ENCODE assay signal across 15 mouse cellular contexts in the genomic region with DNA sequence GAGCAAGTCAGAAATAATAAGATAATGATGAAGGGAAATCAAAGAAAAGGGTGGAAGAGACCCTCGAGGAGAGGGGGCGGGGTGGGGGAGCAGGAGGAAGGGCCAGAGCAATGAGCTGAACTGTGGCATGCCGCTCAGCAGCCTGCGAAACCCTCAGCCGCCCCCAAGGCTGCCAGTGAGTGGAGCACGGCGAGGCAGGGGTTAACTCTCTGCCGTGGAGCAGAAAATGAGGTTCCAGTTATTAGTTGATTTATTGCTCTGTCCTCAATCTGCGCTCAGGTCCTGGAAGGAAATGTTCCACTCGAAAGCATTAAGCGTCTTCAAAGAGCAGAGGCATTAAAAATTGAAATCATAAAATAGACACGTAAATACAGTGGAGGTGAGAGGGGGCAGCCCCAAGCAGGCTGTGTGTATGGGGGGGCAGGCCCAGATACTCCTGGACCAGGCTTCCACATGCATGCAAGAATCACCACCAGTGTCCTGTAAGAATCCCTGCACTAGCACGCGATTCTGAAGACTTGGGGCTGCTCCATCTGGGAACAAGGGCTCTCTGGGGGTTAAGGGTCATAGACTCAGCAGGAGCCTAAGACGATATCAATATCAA.
DNase-seq lines count a peak whose midpoint lies in the region; ATAC-seq lines count a peak whose summit lies in the region.
"Had no signal": no experiment of that assay in that cellular context is flagged by ENCODE, and none has a peak within 500 bp of the region (broad histone marks: within the 10 kb centered on the region; RNA-seq: fewer than 3 reads in every experiment).

No protein-coding gene starts in this region.

- H3K36me3 ChIP-seq in midbrain, embryonic 13.5 days, result no peaks in the 10 kb centered on the region
- no peaks in the 10 kb centered on the region for H3K36me3 ChIP-seq in midbrain, embryonic 11.5 days (ENCODE audit: control insufficient read depth, insufficient read depth, low read length)
- no peaks in the 10 kb centered on the region for H3K36me3 ChIP-seq in limb, embryonic 11.5 days (ENCODE audit: control insufficient read depth, insufficient read depth, low read length)
- H3K36me3 ChIP-seq in neural tube, embryonic 14.5 days (ENCODE audit: control insufficient read depth, insufficient read depth, low read length), result no peaks in the 10 kb centered on the region
- H3K36me3 ChIP-seq: embryonic facial prominence, embryonic 13.5 days had no signal

- 46% methylated on average over 15 of the region's 15 CpGs for WGBS in midbrain, embryonic 13.5 days
- WGBS in midbrain, embryonic 11.5 days, result 71% methylated on average over 15 of the region's 15 CpGs
- WGBS in limb, embryonic 11.5 days, result 35% methylated on average over 15 of the region's 15 CpGs
- 33% methylated on average over 15 of the region's 15 CpGs for WGBS in neural tube, embryonic 14.5 days

- peak overlapping the region; percentile 49; the same call in 1 of the 2 replicates for H3K27ac ChIP-seq in midbrain, embryonic 13.5 days
- no peak overlapping the region for H3K27ac ChIP-seq in midbrain, embryonic 11.5 days (ENCODE audit: low read depth, low read length)
- H3K27ac ChIP-seq in limb, embryonic 11.5 days (replicated peaks; ENCODE audit: low read depth, low read length), result no peak overlapping the region
- peak overlapping the region; percentile 35 for H3K27ac ChIP-seq in neural tube, embryonic 14.5 days (ENCODE audit: low read depth, low read length)
- H3K27ac ChIP-seq: embryonic facial prominence, embryonic 13.5 days; heart, adult 2 months had no signal

- H3K4me3 ChIP-seq in midbrain, embryonic 13.5 days (replicated peaks), result no peak overlapping the region
- no peak overlapping the region for H3K4me3 ChIP-seq in midbrain, embryonic 11.5 days (ENCODE audit: low read depth, low read length)
- no peak overlapping the region for H3K4me3 ChIP-seq in limb, embryonic 11.5 days (ENCODE audit: low read depth, low read length)
- H3K4me3 ChIP-seq in neural tube, embryonic 14.5 days (ENCODE audit: low read depth, low read length), result no peak overlapping the region
- H3K4me3 ChIP-seq: embryonic facial prominence, embryonic 13.5 days; heart, adult 2 months had no signal

- 0 out of 2 replicates have a peak, but pooled peaks cover 2% of the 10 kb centered on the region for H3K27me3 ChIP-seq in midbrain, embryonic 13.5 days
- no peaks in the 10 kb centered on the region for H3K27me3 ChIP-seq in midbrain, embryonic 11.5 days (ENCODE audit: control insufficient read depth, insufficient read depth, low read length)
- no peaks in the 10 kb centered on the region for H3K27me3 ChIP-seq in limb, embryonic 11.5 days (ENCODE audit: control insufficient read depth, insufficient read depth, low read length)
- no peaks in the 10 kb centered on the region for H3K27me3 ChIP-seq in neural tube, embryonic 14.5 days (ENCODE audit: control insufficient read depth, insufficient read depth, low read length)
- H3K27me3 ChIP-seq: embryonic facial prominence, embryonic 13.5 days had no signal

- no peaks in the 10 kb centered on the region for H3K9me3 ChIP-seq in midbrain, embryonic 13.5 days
- no peaks in the 10 kb centered on the region for H3K9me3 ChIP-seq in midbrain, embryonic 11.5 days (ENCODE audit: control insufficient read depth, low read length)
- H3K9me3 ChIP-seq in limb, embryonic 11.5 days (ENCODE audit: control insufficient read depth, low read length), result no peaks in the 10 kb centered on the region
- H3K9me3 ChIP-seq in neural tube, embryonic 14.5 days (ENCODE audit: control insufficient read depth, low read length), result no peaks in the 10 kb centered on the region
- H3K9me3 ChIP-seq: embryonic facial prominence, embryonic 13.5 days had no signal

- H3K4me2 ChIP-seq in midbrain, embryonic 13.5 days (replicated peaks), result no peak overlapping the region
- H3K4me2 ChIP-seq in midbrain, embryonic 11.5 days, result no peak overlapping the region
- no peak overlapping the region for H3K4me2 ChIP-seq in limb, embryonic 11.5 days (ENCODE audit: low read depth, severe bottlenecking)
- H3K4me2 ChIP-seq in neural tube, embryonic 14.5 days (ENCODE audit: low read depth, low read length), result no peak overlapping the region
- H3K4me2 ChIP-seq: embryonic facial prominence, embryonic 13.5 days had no signal

- peak; percentile 38; the same call in 1 of the 2 replicates for ATAC-seq in midbrain, embryonic 13.5 days
- no peak for ATAC-seq in midbrain, embryonic 11.5 days (ENCODE audit: low FRiP score)
- peak; percentile 26; the same call in 1 of the 2 replicates for ATAC-seq in limb, embryonic 11.5 days (ENCODE audit: insufficient number of reproducible peaks, low FRiP score, low TSS enrichment, low read depth)
- ATAC-seq in neural tube, embryonic 14.5 days (ENCODE audit: low read depth), result peak; percentile 62
- ATAC-seq in granulocyte monocyte progenitor cell, adult 5-6 weeks (replicated peaks; ENCODE audit: poor library complexity, severe bottlenecking), result no peak

- H3K4me1 ChIP-seq in midbrain, embryonic 13.5 days (replicated peaks), result peaks cover 22% of the 10 kb centered on the region
- no peaks in the 10 kb centered on the region for H3K4me1 ChIP-seq in midbrain, embryonic 11.5 days (ENCODE audit: control insufficient read depth, insufficient read depth, low read length)
- peaks cover 2% of the 10 kb centered on the region; the same call in 1 of the 2 replicates for H3K4me1 ChIP-seq in limb, embryonic 11.5 days (ENCODE audit: control insufficient read depth, insufficient read depth, low read length)
- H3K4me1 ChIP-seq in neural tube, embryonic 14.5 days (ENCODE audit: control insufficient read depth, insufficient read depth, low read length), result peaks cover 10% of the 10 kb centered on the region

- peak; percentile 36 for DNase-seq in adrenal gland, postnatal 14 days
- DNase-seq in adrenal gland, adult 8-10 months, result no peak
- DNase-seq in midbrain, embryonic 11.5 days (ENCODE audit: low spot score, missing footprints), result no peak
- DNase-seq in limb, embryonic 11.5 days (ENCODE audit: low spot score), result peak; percentile 60
- no peak for DNase-seq in spleen, postnatal 14 days (ENCODE audit: low spot score in 2 of 2)
- DNase-seq: cerebellum, adult 9-10 months; heart, adult 2 months; heart, postnatal 10 days; kidney, adult 8-10 months; right cerebral cortex, postnatal 4 days; thymus, postnatal 36 days had no signal

- no peak overlapping the region for H3K9ac ChIP-seq in midbrain, embryonic 13.5 days (replicated peaks)
- H3K9ac ChIP-seq in midbrain, embryonic 11.5 days (ENCODE audit: low read length), result no peak overlapping the region
- no peak overlapping the region for H3K9ac ChIP-seq in limb, embryonic 11.5 days (ENCODE audit: low read length)
- no peak overlapping the region for H3K9ac ChIP-seq in neural tube, embryonic 14.5 days (replicated peaks; ENCODE audit: low read depth, low read length)
- H3K9ac ChIP-seq: embryonic facial prominence, embryonic 13.5 days had no signal

Comparison
In these comparisons a context has a peak if more than half of its experiments do, and no peak if none do; other contexts are left out.
1. DNase-seq: peak in adrenal gland, postnatal 14 days (single experiment) and limb, embryonic 11.5 days (single experiment); none in adrenal gland, adult 8-10 months (single experiment), midbrain, embryonic 11.5 days (single experiment) and spleen, postnatal 14 days (0 of 2).
2. ATAC-seq: peak in midbrain, embryonic 13.5 days (single experiment), limb, embryonic 11.5 days (single experiment) and neural tube, embryonic 14.5 days (single experiment); none in midbrain, embryonic 11.5 days (single experiment) and granulocyte monocyte progenitor cell, adult 5-6 weeks (single experiment).
3. H3K27ac ChIP-seq: peak in midbrain, embryonic 13.5 days (single experiment) and neural tube, embryonic 14.5 days (single experiment); none in midbrain, embryonic 11.5 days (single experiment) and limb, embryonic 11.5 days (single experiment).